Mouse (Mus musculus) brain, adult 2 months (tissue): Measurements from ENCODE around the gene Nrxn1.
A peak's percentile ranks its signal among the peaks of the same experiment; 100 is the strongest.
"Not testable (repeated sequence)": the region's sequence is repeated elsewhere in the genome, so short reads cannot be mapped to it uniquely, and the experiment has no call there.

Experiments
- DNase-seq: peaks from one replicate; pipeline ENCODE4 v3.0.0; 2011; ENCODE audit warnings: low read depth, low spot score

Nrxn1 gene

DNA sequence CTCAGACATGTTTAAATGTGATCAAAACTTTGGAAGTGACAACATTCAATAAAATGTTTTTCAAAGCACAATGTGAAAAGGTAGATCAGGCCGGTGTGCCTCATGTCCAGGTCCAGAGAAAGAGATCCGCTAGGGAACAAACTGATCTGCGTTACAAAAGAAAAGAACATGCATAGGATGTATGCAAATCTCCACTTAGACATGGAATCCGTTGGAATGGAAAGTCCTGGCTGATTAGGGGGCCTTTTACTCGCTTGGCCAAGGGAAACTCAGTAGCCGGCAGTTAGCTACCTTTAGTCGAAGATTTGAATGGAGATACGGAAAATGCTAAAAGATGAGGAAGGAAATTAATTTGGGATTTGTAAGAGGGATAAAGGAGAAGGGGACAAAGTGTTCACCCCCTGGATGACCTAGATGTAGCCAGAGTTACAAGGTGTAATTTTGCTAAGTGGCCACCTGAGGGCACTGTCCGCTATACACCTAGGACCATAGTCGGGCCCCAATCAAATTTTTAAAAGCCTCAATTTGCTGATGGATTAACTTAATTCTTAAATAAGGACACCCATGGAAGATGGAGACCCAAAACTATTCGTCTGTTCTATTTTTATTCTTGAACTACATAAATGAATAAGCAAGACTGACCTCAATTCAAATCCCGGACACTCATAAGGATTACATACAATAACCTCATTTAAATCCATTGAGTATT is 508.9 kb downstream of the Nrxn1 start:
- peak; percentile 70 for DNase-seq

DNA sequence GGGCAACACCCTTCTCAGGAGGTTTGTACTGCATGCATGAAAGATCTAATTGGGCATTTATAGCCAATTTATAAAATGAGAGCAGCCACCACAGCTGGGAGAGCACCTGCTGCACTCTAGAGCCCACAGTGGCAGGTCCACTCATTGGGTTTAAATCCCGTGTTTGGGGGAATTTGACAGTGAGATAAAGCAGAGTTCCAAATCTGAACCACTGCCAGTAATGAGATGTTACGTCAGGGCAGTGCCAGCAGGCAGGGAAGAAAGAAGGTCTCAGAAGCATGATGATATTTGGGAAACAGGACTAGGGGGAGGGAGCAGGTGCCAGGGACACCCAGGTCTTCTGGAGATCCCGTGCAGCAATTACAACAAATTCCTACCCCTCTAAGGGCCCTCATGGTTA is 509.7 kb downstream of the Nrxn1 start:
- DNase-seq, result peak; percentile 67

DNA sequence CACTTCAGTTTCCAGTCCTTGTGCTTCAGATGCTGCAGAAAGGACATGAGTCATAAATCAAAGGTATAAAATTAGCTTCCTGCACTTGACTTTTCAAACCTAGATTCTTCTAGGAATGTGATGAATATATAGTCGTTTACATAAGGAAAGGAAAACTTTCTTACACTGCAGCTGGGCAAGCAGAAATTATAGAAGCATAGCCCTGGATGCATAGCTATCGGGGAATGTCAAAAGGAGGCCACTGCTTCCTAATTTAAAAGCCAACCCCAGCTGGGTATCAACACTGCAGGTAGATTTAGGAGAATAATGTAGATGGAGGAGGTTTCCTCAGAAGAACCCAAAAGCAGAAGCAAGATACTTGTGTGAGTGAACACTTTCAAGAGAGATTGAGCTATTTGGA is 523.0 kb downstream of the Nrxn1 start:
- peak; percentile 60 for DNase-seq

DNA sequence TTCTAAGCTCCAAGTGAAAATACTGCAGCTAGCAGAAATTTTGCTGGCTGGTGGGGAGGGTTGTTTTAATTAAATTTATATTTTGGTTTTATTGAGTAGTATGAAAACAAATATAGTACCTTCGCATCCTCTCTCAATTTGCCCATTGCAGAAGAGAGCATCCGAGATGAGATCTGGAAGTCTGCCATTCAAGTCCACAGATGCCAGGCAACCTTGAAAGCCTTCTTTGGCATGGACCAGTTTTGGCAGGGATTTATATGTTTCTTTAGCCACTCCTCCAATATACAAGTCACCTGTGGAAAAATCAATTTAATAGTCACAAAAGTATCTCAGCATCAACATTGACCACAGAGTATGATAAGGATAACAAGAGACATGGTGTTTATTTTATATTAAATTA is 527.7 kb downstream of the Nrxn1 start:
- peak; percentile 93 for DNase-seq

DNA sequence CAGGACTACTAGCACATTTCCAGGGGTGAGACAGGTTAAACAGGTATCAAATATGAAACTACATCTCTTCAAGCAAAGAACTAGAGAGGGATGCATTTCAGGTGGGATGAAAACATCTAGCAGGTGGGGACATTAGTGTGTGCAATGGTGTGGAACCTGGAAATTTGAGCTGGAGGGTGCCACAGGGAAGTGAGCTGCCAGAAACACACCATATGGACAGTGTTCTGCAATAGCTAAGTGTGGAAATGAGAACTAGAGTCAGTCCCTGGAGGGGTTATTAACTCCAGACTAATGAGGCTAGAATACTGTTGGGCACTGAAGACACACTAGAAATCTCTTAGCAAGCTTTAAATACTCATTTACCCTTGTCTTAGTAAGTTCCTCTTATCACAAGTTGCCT is 536.5 kb downstream of the Nrxn1 start:
- peak; percentile 96 for DNase-seq

DNA sequence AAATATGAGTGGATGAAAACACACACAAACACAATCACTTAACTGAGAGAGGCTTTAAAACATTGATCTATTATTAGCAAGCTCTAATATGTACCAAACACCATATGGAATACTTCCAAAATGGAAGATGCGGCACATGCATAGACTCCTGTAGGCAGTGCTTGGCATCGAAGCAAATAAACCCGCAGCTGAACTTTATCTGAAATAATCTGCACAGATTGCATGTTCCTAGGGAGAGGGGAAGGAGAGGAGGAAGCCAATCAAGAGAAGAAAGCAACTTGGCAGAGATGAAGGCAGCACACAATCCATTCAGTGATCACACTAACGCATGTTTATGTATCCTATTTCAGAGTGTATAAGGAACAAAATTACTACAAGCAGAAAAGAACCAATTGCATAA is 542.5 kb downstream of the Nrxn1 start:
- DNase-seq, result peak; percentile 81

DNA sequence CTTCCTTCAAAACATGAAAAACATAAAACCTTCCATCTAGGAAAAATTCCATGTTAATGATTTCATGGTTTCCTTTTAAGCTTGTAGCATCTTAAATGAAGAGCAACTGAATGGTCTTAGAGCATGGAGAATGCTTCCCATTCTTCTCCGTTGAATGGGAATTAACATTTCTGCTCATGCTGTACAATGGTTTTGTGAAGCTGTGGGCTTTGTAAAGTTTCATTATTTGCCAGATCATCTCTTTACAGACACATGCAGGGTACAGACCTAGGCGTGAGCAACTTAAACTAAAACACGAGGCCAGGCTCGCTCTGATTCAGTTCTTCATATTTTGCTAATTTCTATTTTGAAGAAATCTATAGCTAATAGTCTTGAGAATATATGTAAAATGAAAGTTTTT is 546.1 kb downstream of the Nrxn1 start:
- no peak for DNase-seq

DNA sequence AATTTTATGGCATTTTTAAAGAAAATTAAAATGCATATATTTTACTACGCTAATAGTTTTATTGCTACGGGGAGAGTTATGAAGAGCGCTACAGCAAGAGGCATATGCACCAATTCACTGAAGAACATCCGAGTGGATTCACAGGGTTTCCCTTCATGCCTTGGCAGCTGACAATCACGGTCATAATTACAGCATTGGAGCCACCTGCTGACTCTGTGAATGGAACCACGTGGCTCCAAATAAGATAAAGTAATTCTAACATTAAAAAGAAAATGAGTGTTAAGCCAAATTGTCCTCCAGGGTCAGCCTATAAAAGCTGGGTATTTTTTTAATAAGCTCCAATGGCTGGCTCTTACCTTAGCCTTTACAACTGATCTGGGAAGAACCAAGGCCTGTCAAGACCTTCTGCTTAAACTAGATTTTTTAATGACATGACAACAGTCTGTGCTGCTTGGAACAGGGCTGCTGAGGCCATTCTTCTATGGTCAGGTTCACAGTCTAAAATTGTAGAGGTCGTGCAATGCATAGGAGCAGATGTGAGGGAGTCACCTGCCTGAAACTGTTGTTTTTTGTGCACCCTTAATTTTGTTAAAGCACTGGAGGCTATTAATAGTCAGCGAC is 548.1 kb downstream of the Nrxn1 start:
- DNase-seq, result no peak

DNA sequence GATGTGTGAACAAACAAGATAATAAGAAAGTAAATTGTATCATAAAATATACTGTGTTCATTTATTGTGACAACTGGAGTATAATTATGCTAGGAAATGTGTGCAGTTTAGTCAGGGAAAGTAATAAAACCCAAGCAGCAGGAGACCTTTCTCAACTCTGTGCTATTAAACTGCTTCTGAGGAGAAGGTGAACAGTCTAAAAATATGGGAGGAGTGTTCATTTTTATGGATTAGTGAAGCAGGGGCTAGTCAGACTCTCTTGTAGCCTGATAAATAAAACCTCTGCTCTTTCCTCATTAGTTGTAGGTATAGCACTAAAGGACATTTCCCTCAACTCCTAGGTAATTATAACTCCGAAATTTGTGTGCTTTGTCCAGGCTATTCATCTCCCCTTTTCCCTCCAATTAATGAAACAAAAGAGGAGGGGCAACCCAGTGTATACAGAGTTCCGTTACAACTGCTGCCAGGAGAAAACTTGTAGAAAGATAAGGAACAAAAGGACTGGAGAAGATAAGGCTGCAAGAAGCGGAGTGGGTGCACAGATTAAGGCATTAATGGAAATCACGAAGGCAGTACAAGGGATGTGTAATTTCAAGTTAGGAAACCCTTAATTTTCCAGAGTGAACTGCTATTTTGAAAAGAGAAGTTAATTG is 548.8 kb downstream of the Nrxn1 start:
- no peak for DNase-seq

DNA sequence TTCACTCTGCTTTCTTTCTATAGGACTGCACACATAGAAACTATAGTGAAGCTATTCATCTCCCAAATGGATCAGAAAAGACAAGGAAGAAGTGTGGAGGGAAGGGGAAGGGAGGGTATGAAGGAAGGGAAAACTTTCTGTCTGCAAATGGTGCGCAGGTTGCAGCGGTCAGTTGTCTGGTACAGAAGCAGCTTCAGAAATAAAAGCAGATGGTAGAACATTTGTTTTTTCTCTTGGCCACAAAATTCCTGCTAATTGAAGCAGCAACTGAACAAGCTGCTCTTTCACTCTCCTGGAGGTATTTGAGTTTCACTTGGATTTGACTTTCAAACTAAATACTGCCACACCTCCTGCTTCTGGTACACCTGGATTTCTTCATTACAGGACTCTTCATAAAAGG is 561.4 kb downstream of the Nrxn1 start:
- DNase-seq, result peak; percentile 92

DNA sequence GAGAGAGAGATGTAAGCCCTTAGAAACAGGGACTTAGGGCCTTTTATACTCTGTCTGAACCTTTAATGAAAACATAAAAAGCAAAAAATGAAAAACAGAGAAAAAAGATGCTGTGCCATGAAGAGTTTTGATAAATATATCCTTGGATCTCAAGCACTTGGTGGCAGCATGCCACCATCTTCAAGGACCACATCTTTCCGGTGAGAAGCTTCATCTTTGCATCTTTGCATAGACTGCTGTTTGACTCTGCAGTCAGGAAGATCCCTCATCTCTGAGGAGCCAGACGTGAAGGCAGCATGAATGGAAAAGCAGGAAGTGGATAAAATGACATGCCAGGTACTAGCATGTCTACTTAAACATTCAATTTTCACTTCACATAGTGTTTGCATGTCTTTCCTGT is 586.8 kb downstream of the Nrxn1 start:
- DNase-seq, result peak; percentile 51

DNA sequence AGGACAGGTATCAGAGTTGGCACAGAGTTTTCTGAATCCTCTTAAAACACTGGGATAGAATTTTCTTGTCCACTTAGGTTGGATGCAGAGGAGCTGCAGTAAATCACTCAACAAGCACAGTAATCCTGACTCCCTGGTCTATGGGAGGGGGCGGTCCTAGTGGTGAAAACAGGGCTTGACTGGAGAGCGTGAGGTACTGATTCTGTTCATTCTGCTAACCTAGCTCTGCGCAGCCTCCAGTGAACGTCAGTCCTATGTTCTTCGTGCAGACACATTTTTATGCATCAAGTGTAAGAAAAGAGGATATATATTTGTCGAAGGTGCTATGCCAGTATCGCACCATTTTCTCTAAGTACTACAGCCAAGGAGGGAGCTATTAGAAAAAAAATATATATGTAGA is 588.9 kb downstream of the Nrxn1 start:
- not testable (repeated sequence) for DNase-seq

DNA sequence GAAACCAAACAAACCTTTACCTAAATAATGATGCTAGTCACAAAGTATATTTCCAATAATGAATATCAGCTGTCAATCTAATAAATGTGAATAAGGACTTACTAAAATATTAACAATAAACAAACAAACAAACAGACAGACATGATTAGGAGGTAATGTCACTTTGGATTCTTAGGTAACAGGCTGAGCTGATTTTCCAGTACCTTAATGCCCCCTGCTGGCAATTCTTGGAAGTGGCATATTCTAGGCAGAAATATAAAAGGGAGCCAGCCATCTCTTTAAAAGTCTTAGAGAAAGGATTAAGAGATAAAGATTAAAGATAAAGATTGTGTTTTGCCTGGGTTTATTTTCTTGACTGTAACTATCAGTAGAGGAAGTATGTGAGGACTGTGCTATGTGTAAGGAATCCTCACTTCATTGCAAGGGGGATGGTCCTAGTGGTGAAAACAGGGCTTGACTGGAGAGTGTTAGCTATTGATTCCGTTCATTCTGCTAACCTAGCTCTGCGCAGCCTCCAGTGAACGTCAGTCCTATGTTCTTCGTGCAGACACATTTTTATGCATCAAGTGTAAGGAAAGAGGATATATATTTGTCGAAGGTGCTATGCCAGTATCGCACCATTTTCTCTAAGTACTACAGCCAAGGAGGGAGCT is 591.7 kb downstream of the Nrxn1 start:
- DNase-seq, result peak; percentile 84

DNA sequence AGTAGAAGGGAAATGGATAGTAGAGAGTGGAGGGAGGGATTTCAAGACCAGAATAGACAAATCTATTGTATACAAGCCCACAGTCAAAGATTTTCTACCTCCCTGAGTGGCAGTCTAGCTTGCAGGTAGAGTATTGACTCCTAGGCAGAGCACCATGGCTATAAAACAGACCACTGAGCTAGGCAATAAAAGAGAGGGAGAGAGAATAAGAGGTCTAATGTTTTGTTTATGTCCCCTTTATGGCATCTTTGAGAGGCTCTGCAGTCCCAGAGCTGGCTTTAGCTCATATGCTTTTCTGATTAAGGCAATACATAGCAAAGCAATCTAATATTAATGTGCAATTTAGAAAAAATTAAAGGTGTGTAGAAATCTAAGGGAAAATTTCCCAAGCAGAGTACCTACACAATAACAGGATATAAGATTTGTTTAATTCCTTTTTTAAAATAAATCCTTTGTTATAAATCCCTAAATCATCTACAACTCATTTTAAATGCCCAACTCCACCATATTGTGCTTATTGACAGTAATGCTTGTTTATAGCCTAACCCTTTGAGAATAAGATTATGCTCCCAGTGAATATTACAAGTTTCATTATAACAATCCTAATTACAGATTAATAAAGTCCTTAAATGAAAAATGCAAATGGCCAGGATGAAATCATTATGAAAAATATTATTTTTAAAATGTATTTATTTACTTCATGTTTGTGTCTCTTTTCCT is 613.2 kb downstream of the Nrxn1 start:
- no peak for DNase-seq

DNA sequence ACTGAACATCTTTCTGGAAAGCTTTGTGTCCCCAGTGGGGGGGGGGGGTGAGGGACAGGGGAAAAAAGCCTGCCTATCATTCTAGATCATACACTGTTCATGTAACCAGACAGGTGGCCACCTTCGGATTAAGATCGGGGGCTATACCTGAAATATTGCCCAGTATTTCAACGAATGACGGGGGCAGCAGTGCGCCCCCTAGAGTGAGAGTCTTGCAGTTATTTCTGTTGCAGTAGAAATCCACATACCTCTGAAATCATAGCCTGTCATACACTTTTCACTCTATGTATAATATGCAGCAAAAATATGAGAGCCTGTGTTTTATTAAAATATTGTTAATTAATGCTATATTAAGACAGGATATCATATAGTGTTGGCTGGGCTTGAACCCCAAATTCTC is 636.1 kb downstream of the Nrxn1 start:
- DNase-seq, result no peak

DNA sequence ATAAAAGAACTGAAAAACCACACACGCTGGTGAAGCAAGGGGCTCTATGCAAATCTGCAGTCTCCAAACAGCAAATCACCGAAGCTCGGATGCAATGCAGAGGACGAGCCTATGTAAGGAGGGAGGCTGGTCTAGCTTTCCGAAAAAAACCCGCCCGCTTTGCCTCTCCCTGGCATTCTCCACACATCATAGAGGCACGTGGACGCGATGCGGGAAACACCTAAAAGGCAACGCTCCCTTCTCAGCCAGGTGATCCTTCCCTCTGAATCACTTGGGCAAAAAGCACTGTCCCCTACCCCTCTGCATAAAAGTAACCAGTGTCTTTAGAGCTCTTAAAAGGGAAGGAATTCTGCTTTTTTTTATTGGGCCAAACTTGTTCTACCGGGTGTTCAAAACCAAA is 637.0 kb downstream of the Nrxn1 start:
- DNase-seq, result peak; percentile 94

DNA sequence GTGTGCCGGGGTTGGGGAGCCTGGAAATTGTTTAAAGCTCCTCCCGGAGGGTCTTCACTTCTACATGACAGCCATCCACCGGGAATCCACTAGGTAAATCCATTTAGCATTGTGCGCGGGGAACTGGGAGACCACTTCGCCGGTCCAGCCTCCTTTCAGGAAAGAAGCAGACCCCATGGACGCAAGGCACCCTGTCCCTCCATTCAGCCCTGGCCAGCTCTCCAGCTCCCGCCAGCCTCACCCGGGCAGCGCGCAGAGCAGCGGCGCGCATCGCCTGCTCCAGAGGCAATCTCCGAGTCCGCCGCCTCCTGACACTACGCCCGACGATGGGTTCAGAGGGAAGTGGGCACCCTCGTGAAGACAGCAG is 637.5 kb downstream of the Nrxn1 start:
- peak; percentile 73 for DNase-seq

DNA sequence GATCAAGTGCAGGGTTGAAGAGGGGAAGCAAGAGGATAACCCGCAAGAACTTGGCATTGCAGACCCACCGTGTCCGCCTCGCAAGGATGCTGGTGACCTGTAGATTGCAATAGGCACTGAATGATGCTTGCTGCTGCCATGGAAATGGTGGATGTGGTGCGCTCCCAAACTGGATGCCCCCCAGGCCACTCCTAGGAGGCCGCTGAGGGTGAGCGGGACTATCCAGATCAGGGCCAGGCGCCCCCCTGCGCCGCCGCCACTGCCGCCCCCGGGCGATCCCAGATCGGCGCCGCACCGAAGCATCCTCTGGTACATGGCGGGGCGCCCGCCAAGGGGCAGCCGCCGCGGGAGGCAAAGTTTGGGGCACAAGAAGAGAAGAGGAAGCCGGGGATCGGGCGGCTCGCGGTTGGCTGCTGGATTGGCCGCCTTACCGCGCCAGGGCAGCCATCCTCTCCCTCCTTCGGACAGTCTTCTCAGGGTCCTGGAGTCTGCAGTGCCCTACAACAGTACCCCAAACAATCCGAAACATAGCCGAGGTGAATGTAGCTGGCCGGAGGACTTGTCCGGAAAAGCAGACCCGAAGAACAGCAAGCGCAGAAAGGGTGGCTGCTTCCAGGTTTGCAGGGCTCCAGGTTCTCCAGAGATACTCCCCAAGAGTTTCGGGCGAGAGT is 638.0 kb downstream of the Nrxn1 start:
- peak; percentile 41 for DNase-seq

DNA sequence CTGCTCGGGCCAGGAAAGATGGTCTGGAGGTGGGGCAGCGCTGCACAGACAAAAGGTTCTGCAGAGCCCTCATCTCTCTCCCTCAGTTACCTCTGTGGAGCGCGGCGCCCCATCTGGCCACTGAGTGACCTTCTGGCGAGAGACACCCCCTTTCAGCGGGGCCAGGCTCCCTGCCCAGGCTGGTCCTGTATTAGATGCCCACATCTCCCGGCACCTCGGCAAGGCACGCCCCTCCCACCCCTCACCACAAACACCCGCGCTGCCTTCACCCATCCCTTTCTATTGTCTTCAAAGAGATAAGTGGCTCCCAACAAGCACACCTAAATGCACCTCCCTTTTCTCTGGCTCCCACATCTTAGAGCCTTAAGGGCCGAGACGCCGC is 638.5 kb downstream of the Nrxn1 start:
- DNase-seq, result peak; percentile 92

DNA sequence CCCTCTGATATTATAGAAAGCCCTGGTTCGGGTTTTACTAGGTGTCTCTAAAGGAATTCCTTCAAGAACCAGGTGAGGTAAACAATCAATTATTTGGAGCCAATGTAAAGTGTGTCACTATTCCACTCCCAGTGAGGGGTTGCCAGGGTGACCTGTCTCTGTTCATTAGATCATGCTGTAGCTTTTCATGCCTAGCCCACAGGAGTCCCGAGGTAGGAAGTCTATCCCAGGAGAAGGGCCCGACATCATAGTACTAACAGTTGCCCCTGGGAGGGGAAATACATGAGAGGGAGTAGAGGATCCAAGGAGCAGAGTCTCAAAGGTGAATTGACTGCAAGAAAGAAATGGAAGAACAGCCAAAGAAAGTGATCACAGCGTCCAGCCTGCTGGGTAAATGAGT is 639.6 kb downstream of the Nrxn1 start:
- peak; percentile 38 for DNase-seq

DNA sequence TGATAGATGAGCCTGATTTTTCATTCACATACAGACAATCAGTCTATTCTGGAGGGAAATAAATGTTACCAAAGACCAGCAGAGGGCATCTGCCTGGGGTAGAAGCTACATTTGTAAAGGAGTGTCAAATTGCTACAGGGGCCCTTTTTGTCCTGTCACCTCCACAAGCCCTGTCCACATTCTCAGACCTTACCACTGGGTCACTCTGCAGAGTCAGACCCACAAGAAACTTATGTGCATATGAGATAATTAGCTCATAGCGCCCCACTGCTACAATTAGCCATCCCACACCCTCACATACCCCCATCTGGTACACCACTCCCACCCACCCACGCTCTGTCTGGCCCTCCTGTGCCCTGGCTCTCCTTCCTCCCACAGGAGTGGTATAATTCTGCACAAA is 640.1 kb downstream of the Nrxn1 start:
- peak; percentile 73 for DNase-seq
